Mouse (Mus musculus): Measurements from ENCODE around the gene Parn.

GRCm38 (mm10) chr16:13669282-13669681, 1.3 kb upstream of the Parn start:
- TF ChIP-seq CTCF (conservative IDR thresholded peaks at IDR 0.05; ENCODE audit: low read length) (no peak), NANOG (IDR thresholded peaks at IDR 0.05; ENCODE audit: borderline replicate concordance, low read length) (no peak), POU5F1 (IDR thresholded peaks at IDR 0.05; ENCODE audit: borderline replicate concordance, low read length) (no peak)
